Mouse (Mus musculus) bone marrow macrophage, adult 2 months (primary cell): ENCODE data around the gene Gm28042. TPM values are rescaled to one million over a fixed set of nuclear protein-coding genes. Genes with fewer than 3 reads are reported as not detected.

Experiments used
- H3K27ac ChIP-seq: 2 replicates; pipeline ENCODE4 v1.5.1; 2012; ENCODE audit warnings: low read depth, low read length; ENCODE audit not compliant: insufficient read depth
- H3K4me1 ChIP-seq: 2 replicates; pipeline ENCODE4 v1.6.1; 2012; ENCODE audit warnings: low read length; ENCODE audit not compliant: control insufficient read depth, insufficient read depth
- H3K4me3 ChIP-seq: 2 replicates; pipeline ENCODE4 v1.5.1; 2012; ENCODE audit warnings: mild to moderate bottlenecking, low read length, moderate library complexity; ENCODE audit not compliant: insufficient read depth
- CTCF ChIP-seq: IDR thresholded peaks from 2 replicates; pipeline ENCODE4 v1.5.1; 2012; ENCODE audit warnings: low read depth, mild to moderate bottlenecking, low read length, moderate library complexity
- POLR2A ChIP-seq: IDR thresholded peaks from 2 replicates; pipeline ENCODE4 v1.6.1; 2012; ENCODE audit warnings: mild to moderate bottlenecking, low read depth, low read length, borderline replicate concordance
- polyA plus RNA-seq: library from polyadenylated mRNA; stranded (reverse); fragments of >200 nt; gene quantifications from 2 replicates; pipeline ENCODE4 v1.2.4, GENCODE M21; 2012; ENCODE audit not compliant: missing spikeins, insufficient read depth, insufficient read length

The Gm28042 gene
- polyA plus RNA-seq, 1 experiment: 0.25 TPM

GRCm38 (mm10) chr2:120033726-120034125, 6.4 kb downstream of the Gm28042 start:
- no peak for TF ChIP-seq POLR2A
- TF ChIP-seq CTCF: no peak
- Histone ChIP-seq H3K4me1 (peaks cover 6% of the 10 kb centered on the region; the same call in 1 of the 2 replicates), H3K4me3 (no peak overlapping the region), H3K27ac (no peak overlapping the region)

GRCm38 (mm10) chr2:120037744-120038143, 10.5 kb downstream of the Gm28042 start:
- TF ChIP-seq POLR2A (no peak), CTCF (no peak)
- Histone ChIP-seq H3K27ac (no peak overlapping the region), H3K4me1 (peaks cover 6% of the 10 kb centered on the region; the same call in 1 of the 2 replicates), H3K4me3 (no peak overlapping the region)

GRCm38 (mm10) chr2:120040991-120041390, 13.7 kb downstream of the Gm28042 start:
- H3K27ac ChIP-seq: no peak overlapping the region
- TF ChIP-seq POLR2A (no peak), CTCF (no peak)
- H3K4me1 ChIP-seq: peaks cover 6% of the 10 kb centered on the region; the same call in 1 of the 2 replicates
- no peak overlapping the region for H3K4me3 ChIP-seq

GRCm38 (mm10) chr2:120044101-120044603, 16.9 kb downstream of the Gm28042 start:
- Histone ChIP-seq H3K4me1 (no peaks in the 10 kb centered on the region), H3K4me3 (no peak overlapping the region), H3K27ac (no peak overlapping the region)
- TF ChIP-seq POLR2A (no peak), CTCF (no peak)

GRCm38 (mm10) chr2:120044676-120045075, 17.4 kb downstream of the Gm28042 start:
- Histone ChIP-seq H3K4me1 (no peaks in the 10 kb centered on the region), H3K27ac (no peak overlapping the region), H3K4me3 (no peak overlapping the region)
- TF ChIP-seq CTCF: no peak
- TF ChIP-seq POLR2A: no peak

GRCm38 (mm10) chr2:120046486-120047310, 19.4 kb downstream of the Gm28042 start:
- Histone ChIP-seq H3K4me1 (no peaks in the 10 kb centered on the region), H3K27ac (no peak overlapping the region), H3K4me3 (no peak overlapping the region)
- TF ChIP-seq CTCF (no peak), POLR2A (no peak)

GRCm38 (mm10) chr2:120048173-120048572, 20.9 kb downstream of the Gm28042 start:
- Histone ChIP-seq H3K4me1 (no peaks in the 10 kb centered on the region), H3K27ac (no peak overlapping the region), H3K4me3 (no peak overlapping the region)
- TF ChIP-seq CTCF: no peak
- TF ChIP-seq POLR2A: no peak

- no peak overlapping the region for H3K27ac ChIP-seq
- no peaks in the 10 kb centered on the region for H3K4me1 ChIP-seq
- H3K4me3 ChIP-seq: no peak overlapping the region
- TF ChIP-seq CTCF (no peak), POLR2A (no peak)
These were observed 22.5 kb downstream of the Gm28042 start for GRCm38 (mm10) chr2:120049632-120050274.

GRCm38 (mm10) chr2:120051405-120051804, 24.1 kb downstream of the Gm28042 start:
- TF ChIP-seq CTCF: no peak
- no peak for TF ChIP-seq POLR2A
- H3K27ac ChIP-seq: no peak overlapping the region
- no peak overlapping the region for H3K4me3 ChIP-seq
- H3K4me1 ChIP-seq: no peaks in the 10 kb centered on the region

- H3K4me3 ChIP-seq: no peak overlapping the region
- TF ChIP-seq POLR2A (no peak), CTCF (no peak)
- H3K27ac ChIP-seq: no peak overlapping the region
These were observed 27.7 kb downstream of the Gm28042 start for GRCm38 (mm10) chr2:120054771-120055552.

More at GRCm38 (mm10) chr2:120054771-120055552, 27.7 kb downstream of the Gm28042 start:
- H3K4me1 ChIP-seq: no peaks in the 10 kb centered on the region
